Mouse (Mus musculus) embryo, embryonic 10 days (tissue): ENCODE data around the gene Lix1l.
A peak's percentile ranks its signal among the peaks of the same experiment; 100 is the strongest.
"Not testable (repeated sequence)": the region's sequence is repeated elsewhere in the genome, so short reads cannot be mapped to it uniquely, and the experiment has no call there.

Experiments used
- DNase-seq: peaks from one replicate; pipeline ENCODE4 v3.0.0-alpha.2; 2015; ENCODE audit warnings: low spot score

The Lix1l gene

DNA sequence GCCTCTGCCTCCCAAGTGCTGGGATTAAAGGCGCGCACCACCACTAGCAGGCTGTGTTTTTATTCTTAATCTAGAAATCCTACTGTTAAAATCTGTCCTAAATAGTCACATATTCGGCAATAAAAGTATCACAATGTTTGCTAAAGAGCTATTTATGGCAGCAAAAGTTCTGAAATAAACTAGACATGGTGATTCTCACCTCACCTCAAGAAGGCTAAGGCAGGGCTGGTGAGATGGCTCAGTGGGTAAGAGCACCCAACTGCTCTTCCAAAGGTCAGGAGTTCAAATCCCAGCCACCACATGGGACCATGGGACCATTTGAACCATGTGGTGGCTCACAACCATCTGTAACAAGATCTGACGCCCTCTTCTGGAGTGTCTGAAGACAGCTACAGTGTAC lies 10.3 kb upstream of the Lix1l start:
- DNase-seq, result no peak

GRCm38 (mm10) chr3:96593374-96593773 lies 7.6 kb upstream of the Lix1l start:
- peak; percentile 57 for DNase-seq

DNA sequence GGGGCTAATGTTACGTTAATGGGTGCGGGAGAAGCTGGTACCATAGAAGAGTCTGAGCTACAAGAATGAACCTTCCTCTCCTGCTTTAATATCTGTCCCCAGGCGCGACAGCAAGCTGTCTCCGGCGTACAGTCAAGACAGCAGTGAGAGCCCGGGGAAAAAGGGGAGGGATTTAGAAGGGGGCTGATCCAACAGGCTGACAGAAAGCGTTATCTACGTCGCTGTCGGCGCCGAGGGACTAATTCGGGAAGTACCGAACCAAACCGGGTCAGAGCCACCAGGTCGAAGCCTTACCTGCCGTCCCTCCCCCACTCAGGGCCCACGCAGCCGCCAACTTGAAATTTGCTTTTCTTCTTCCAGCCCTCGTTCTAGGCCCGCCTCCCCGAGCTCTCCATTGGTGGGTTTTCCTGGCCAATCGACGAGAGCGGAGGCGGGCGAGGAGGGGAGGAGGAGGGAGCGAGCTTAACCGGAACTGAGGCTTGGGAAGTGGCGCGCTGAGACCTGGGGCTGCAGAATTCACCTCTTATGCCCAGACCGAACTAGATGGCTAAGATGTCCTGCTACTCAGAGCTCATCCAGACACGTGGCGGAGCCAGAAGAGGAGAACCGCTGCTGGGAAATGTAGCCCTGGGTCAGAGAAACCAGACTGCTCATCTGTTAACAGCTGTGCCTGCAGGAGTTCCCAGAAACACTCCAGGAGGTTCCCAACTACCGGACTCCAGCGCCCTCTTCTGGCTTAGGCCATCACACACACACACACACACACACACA lies 7.0 kb upstream of the Lix1l start, which contains the start of gene Polr3gl:
TSS of gene Polr3gl (minus strand) at position 392 of the 771 bp plus-strand sequence.
- peak; percentile 96 for DNase-seq

- DNase-seq, result no peak
Measured at GRCm38 (mm10) chr3:96594851-96595250, 6.1 kb upstream of the Lix1l start.

- no peak for DNase-seq
Measured at GRCm38 (mm10) chr3:96595661-96596060, 5.3 kb upstream of the Lix1l start.

- DNase-seq, result no peak
Measured at GRCm38 (mm10) chr3:96596228-96596707, 4.7 kb upstream of the Lix1l start, which contains the start of gene Ankrd34a. Ankrd34a (plus strand) TSS chr3:96596636.

DNA sequence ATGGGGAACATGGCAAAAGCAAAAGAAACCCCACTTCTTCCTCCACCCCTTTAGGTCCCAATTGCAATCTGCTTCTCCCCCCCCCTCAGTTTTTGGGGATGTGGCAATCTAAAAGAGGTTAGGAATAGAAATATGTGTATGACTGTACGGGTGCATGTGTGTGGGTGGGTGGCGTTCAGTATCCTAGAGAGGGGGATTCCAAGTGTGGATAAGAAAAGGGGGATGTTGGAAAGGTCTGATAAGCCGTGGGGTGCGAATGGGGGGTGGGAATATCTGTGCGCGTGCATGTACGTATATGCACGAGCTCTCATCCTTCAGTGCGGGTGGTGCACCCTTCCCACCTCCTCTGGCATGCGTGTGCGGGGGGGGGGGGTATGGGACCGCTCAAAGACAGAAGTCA lies 4.1 kb upstream of the Lix1l start:
- DNase-seq, result no peak

GRCm38 (mm10) chr3:96597435-96597891 lies 3.5 kb upstream of the Lix1l start:
- peak; percentile 69 for DNase-seq

GRCm38 (mm10) chr3:96598156-96599068 lies 2.5 kb upstream of the Lix1l start:
- DNase-seq, result peak; percentile 79

DNA sequence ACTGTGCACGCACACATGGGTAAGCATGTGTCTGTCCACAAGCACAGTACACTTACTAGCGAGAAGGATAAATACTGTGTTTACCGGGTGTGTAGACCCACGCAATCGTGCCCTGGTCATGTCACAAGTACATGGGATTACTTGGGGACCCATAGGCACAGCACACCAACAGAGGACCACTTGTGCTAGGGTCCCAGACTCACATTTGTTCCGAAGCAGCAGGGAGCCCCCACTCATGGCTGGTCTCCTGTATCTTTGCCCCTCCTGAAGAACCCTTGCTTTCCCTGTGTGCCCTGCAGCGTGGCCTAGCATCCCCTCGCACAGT lies 1.9 kb upstream of the Lix1l start:
- DNase-seq, result no peak

DNA sequence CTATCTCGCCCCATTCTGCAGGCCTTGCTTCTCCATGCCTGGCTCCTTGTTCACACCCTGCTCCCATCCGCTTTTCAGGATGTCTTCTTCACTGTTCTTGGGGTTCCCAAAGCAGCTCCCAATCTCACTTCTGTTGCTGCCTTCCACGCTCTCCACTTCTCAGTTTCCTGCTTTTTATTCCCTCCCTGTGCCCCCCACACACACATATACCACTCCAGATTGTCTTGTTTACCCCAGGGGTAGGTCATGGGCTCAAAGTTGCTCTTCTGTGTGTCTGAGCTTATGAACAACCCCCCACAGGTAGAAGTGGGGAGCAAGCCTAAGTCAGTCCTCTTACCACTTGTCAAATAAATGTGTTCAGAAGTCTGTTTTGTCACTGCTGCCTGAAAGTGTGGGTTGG lies 1.5 kb upstream of the Lix1l start:
- DNase-seq, result no peak

GRCm38 (mm10) chr3:96601251-96601787 lies 370 bp downstream of the Lix1l start:
- peak; percentile 76 for DNase-seq

GRCm38 (mm10) chr3:96601941-96602703 lies 1.2 kb downstream of the Lix1l start:
- peak; percentile 26 for DNase-seq

DNA sequence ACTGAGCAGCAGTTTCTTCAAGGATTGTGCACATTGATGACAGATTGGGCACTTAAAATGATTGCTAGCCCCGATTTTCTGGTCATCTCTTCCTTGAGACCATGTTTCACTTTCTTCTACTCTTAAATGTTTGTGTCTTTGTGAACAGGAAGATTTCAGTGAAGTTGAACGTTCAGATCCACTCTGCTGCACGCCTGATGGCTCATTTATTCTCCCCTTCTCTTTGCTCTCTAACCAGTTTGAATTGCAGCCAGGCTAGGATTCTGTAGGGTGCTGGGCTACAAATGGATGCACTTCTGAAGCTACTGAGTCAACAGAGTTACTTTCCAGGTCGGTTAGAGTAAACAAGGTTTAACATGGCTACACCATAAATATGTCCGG lies 1.7 kb downstream of the Lix1l start:
- DNase-seq, result no peak

DNA sequence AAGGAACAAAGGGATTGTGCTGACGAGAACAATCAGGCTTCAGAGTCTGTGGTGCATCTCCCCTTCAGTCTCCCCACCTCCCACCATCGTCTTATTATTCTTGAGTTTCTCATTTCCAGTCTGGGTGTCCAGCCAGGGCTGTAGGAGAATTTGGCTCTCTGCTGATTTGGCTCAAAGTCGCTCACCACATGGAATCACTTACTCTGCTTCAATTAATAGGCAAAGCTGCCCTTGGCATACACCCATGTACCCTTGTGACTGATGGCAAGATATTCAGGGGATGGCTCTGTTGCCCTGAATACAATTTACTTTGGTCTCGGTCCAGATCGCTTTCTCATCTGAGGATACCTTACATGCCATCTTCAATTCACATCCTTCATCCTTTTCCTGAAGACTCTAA lies 2.4 kb downstream of the Lix1l start:
- DNase-seq, result no peak

GRCm38 (mm10) chr3:96606007-96606406 lies 5.1 kb downstream of the Lix1l start:
- DNase-seq, result not testable (repeated sequence)

- DNase-seq, result no peak
Measured at GRCm38 (mm10) chr3:96606618-96607017, 5.7 kb downstream of the Lix1l start.

DNA sequence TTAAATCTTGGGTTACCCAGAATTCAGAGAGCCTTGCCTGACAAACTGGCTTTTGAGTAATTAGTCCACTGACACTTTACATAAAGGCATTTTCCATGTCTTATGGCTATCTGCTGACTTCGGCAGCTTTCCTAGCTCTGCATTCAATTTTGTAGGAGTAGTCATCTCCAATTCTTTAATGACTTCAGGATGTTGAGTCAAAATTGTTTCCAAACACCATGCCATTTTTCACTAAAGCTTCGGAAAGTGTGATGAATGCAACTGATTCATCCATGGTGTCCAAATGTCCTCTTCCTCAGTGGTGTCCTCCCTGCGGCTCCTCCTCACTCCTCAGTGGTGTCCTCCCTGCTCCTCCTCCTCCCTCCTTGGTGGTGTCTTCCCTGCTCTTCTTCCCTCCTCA lies 17.0 kb downstream of the Lix1l start:
- DNase-seq, result no peak

DNA sequence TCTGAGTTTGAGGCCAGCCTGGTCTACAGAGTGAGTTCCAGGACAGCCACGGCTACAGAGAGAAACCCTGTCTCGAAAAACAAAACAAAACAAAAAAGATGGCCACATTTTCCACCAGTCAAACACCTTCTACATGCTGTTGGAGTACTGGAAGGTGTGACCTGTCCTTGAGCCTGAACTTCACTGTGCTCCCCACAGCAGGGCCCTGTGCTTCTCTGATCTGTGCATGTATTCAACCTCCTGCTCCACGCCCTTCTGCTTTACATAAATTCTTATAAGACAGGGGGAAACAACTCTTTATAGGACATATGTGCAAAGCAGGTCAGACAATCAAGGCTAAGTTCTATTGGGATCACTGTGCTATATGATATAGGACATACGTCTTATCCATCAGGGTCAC lies 22.3 kb downstream of the Lix1l start:
- no peak for DNase-seq

- DNase-seq, result peak; percentile 100
Measured at GRCm38 (mm10) chr3:96629729-96630600, 29.0 kb downstream of the Lix1l start, which contains the start of gene Rbm8a. Rbm8a (plus strand) TSS chr3:96629933.

- DNase-seq, result no peak
Measured at GRCm38 (mm10) chr3:96632058-96632457, 31.1 kb downstream of the Lix1l start.
